Mouse (Mus musculus): ENCODE results near the gene Trove2. TPM values are rescaled to one million over a fixed set of nuclear protein-coding genes. Genes with fewer than 3 reads are reported as not detected.
A peak's percentile ranks its signal among the peaks of the same experiment; 100 is the strongest.

Trove2 gene
- 18.8 and 19.5 TPM in 2 replicates for polyA plus RNA-seq (2012; rRNA removed)

GRCm38 (mm10) chr1:143776446-143777411 lies at the start of gene Trove2, which contains the start of gene Uchl5:
Gene Trove2 (minus strand): TSS chr1:143777068.
Gene Uchl5 (plus strand): TSS chr1:143777272.
- under 1% methylated on average over 84 of the region's 84 CpGs for WGBS
- Histone ChIP-seq H3K4me3 (replicated peaks; ENCODE audit: insufficient read depth, low read depth, low read length) (peak within 1 kb of the TSS; percentile 93), H3K27me3 (ENCODE audit: control insufficient read depth, insufficient read depth, low read length) (no peaks in the 10 kb centered on the region), H3K27ac (ENCODE audit: insufficient read depth, low read length) (peak within 1 kb of the TSS; percentile 55), H3K4me1 (ENCODE audit: control insufficient read depth, insufficient read depth, low read length) (peaks cover 9% of the 10 kb centered on the region; the same call in 1 of the 2 replicates)
- DNase-seq = peak; percentile 98 to 99
- peak; percentile 77 for TF ChIP-seq CTCF (IDR thresholded peaks at IDR 0.05; ENCODE audit: borderline replicate concordance, insufficient read depth, low read depth, low read length)
- TF ChIP-seq POLR2A (IDR thresholded peaks at IDR 0.05; ENCODE audit: borderline replicate concordance, insufficient read depth, low read length) = peak; percentile 63

- Histone ChIP-seq H3K4me3 (replicated peaks; ENCODE audit: insufficient read depth, low read depth, low read length) (no peak overlapping the region), H3K27me3 (ENCODE audit: control insufficient read depth, insufficient read depth, low read length) (no peaks in the 10 kb centered on the region), H3K27ac (ENCODE audit: insufficient read depth, low read length) (no peak overlapping the region), H3K4me1 (ENCODE audit: control insufficient read depth, insufficient read depth, low read length) (no peaks in the 10 kb centered on the region)
- WGBS = 67% methylated on average over 3 of the region's 3 CpGs
- no peak for DNase-seq
- TF ChIP-seq CTCF (IDR thresholded peaks at IDR 0.05; ENCODE audit: borderline replicate concordance, insufficient read depth, low read depth, low read length) = no peak
- no peak for TF ChIP-seq POLR2A (IDR thresholded peaks at IDR 0.05; ENCODE audit: borderline replicate concordance, insufficient read depth, low read length)
Measured at GRCm38 (mm10) chr1:143822677-143823076, 45.8 kb upstream of the Trove2 start.

GRCm38 (mm10) chr1:143820096-143820877 lies 43.4 kb upstream of the Trove2 start:
- WGBS = 58% methylated on average over 2 of the region's 2 CpGs
- Histone ChIP-seq H3K27ac (ENCODE audit: insufficient read depth, low read length) (no peak overlapping the region), H3K4me3 (replicated peaks; ENCODE audit: insufficient read depth, low read depth, low read length) (no peak overlapping the region), H3K27me3 (ENCODE audit: control insufficient read depth, insufficient read depth, low read length) (no peaks in the 10 kb centered on the region), H3K4me1 (ENCODE audit: control insufficient read depth, insufficient read depth, low read length) (no peaks in the 10 kb centered on the region)
- TF ChIP-seq POLR2A (IDR thresholded peaks at IDR 0.05; ENCODE audit: borderline replicate concordance, insufficient read depth, low read length) (no peak), CTCF (IDR thresholded peaks at IDR 0.05; ENCODE audit: borderline replicate concordance, insufficient read depth, low read depth, low read length) (no peak)
- peak in 1 of 2 experiments; percentile 13 for DNase-seq

GRCm38 (mm10) chr1:143813676-143814360 lies 37.0 kb upstream of the Trove2 start:
- H3K27ac ChIP-seq (ENCODE audit: insufficient read depth, low read length) = no peak overlapping the region
- no peaks in the 10 kb centered on the region for H3K27me3 ChIP-seq (ENCODE audit: control insufficient read depth, insufficient read depth, low read length)
- peak; percentile 36 to 58 for DNase-seq
- H3K4me1 ChIP-seq (ENCODE audit: control insufficient read depth, insufficient read depth, low read length) = no peaks in the 10 kb centered on the region
- WGBS = 33% methylated on average over 7 of the region's 7 CpGs
- no peak overlapping the region for H3K4me3 ChIP-seq (replicated peaks; ENCODE audit: insufficient read depth, low read depth, low read length)
- TF ChIP-seq CTCF (IDR thresholded peaks at IDR 0.05; ENCODE audit: borderline replicate concordance, insufficient read depth, low read depth, low read length) (peak; percentile 73), POLR2A (IDR thresholded peaks at IDR 0.05; ENCODE audit: borderline replicate concordance, insufficient read depth, low read length) (no peak)

GRCm38 (mm10) chr1:143809062-143809461 lies 32.2 kb upstream of the Trove2 start:
- 88% methylated on average over 6 of the region's 6 CpGs for WGBS
- no peak for DNase-seq
- no peaks in the 10 kb centered on the region for H3K4me1 ChIP-seq (ENCODE audit: control insufficient read depth, insufficient read depth, low read length)
- H3K4me3 ChIP-seq (replicated peaks; ENCODE audit: insufficient read depth, low read depth, low read length) = no peak overlapping the region
- TF ChIP-seq POLR2A (IDR thresholded peaks at IDR 0.05; ENCODE audit: borderline replicate concordance, insufficient read depth, low read length) (no peak), CTCF (IDR thresholded peaks at IDR 0.05; ENCODE audit: borderline replicate concordance, insufficient read depth, low read depth, low read length) (no peak)
- no peak overlapping the region for H3K27ac ChIP-seq (ENCODE audit: insufficient read depth, low read length)
- H3K27me3 ChIP-seq (ENCODE audit: control insufficient read depth, insufficient read depth, low read length) = no peaks in the 10 kb centered on the region

- 23% methylated on average over 4 of the region's 4 CpGs for WGBS
- peak in 1 of 2 experiments; percentile 58 for DNase-seq
- TF ChIP-seq POLR2A (IDR thresholded peaks at IDR 0.05; ENCODE audit: borderline replicate concordance, insufficient read depth, low read length) (no peak), CTCF (IDR thresholded peaks at IDR 0.05; ENCODE audit: borderline replicate concordance, insufficient read depth, low read depth, low read length) (no peak)
Measured at GRCm38 (mm10) chr1:143803537-143803936, 26.7 kb upstream of the Trove2 start.

More at GRCm38 (mm10) chr1:143803537-143803936, 26.7 kb upstream of the Trove2 start:
- Histone ChIP-seq H3K4me3 (replicated peaks; ENCODE audit: insufficient read depth, low read depth, low read length) (no peak overlapping the region), H3K4me1 (ENCODE audit: control insufficient read depth, insufficient read depth, low read length) (no peaks in the 10 kb centered on the region), H3K27me3 (ENCODE audit: control insufficient read depth, insufficient read depth, low read length) (no peaks in the 10 kb centered on the region), H3K27ac (ENCODE audit: insufficient read depth, low read length) (no peak overlapping the region)
